Mouse (Mus musculus): ENCODE measurements around the gene Pnpla6.

Gene Pnpla6

DNA sequence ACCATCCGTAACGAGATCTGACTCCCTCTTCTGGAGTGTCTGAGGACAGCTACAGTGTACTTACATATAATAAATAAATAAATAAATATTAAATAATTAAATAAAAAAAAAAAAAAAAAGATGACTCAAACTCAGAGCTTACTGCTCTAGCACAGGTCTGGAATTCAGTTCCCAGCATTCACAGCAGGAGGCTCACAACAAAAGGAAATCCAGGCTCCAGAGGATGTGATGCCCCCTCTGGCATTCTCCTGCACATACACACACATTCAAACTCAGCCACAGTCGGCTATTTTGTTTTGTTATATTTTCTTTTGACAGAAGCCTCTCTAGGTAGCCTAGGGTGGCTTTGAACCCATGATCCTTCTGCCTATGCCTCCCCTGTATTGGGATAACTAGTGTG, 66.8 kb downstream of the Pnpla6 start:
- CTCF ChIA-PET = interaction anchor here in 3 of 4 experiments (0.6 to 0.9 kb wide), 5 partner anchors 11 to 90 kb away, joined by 3 to 5 read pairs (median 3); no protein-coding TSS in a partner anchor
- POLR2A ChIA-PET = interaction anchor here in 3 of 4 experiments (0.7 to 5.0 kb wide), 7 partner anchors 10 to 66 kb away, joined by 3 to 71 read pairs (median 19); partner anchors contain the start of gene C330021F23Rik (in 1 of the 3)

DNA sequence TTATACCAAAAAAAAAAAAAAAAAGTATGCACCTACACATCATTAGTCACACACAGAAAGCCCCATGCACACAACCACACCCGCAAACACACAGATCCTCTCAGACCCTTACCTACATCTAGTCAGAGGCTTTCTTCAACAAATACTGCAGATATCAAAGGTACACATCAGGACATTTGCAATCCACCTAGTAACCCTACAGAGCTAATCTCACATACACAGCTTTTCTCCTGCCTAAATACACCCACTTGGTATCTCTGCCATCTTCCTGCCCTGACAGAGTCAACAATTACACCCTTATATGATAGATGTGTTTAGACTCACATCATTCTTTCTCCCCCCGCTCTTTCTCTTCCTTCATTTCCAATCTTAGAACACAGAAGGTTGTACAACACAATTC, 71.3 kb downstream of the Pnpla6 start:
- ChIA-PET CTCF (interaction anchor here in 1 of 4 experiments (1.3 to 2.9 kb wide), 2 partner anchors 9 to 90 kb away, joined by 3 to 10 read pairs; partner anchors contain the start of gene Trappc5), POLR2A (interaction anchor here in 3 of 4 experiments (0.5 to 4.4 kb wide), 9 partner anchors 8 to 111 kb away, joined by 3 to 71 read pairs (median 20); partner anchors contain the start of genes C330021F23Rik (in 2 of the 3) and Retn (in 1 of the 3))

GRCm38 (mm10) chr8:3586993-3587390, 71.8 kb downstream of the Pnpla6 start, which contains the start of gene Camsap3:
Gene Camsap3 (plus strand): TSS chr8:3587293.
- ChIA-PET POLR2A (interaction anchor here (0.5 to 4.4 kb wide), 51 partner anchors 8 to 199 kb away, joined by 3 to 71 read pairs (median 4); partner anchors contain the start of genes C330021F23Rik (in 3 of the 4), Mcoln1 (in 3 of the 4), Fcor (in 1 of the 4) and Pet100 (in 1 of the 4)), CTCF (interaction anchor here in 3 of 4 experiments (0.7 to 2.9 kb wide), 7 partner anchors 9 to 89 kb away, joined by 3 to 10 read pairs (median 5); partner anchors contain the start of gene Trappc5 (in 2 of the 3))

GRCm38 (mm10) chr8:3587391-3588257, 72.4 kb downstream of the Pnpla6 start:
- ChIA-PET POLR2A (interaction anchor here (0.6 to 4.4 kb wide), 69 partner anchors 8 to 545 kb away, joined by 3 to 71 read pairs (median 4); partner anchors contain the start of genes C330021F23Rik (in 3 of the 4), Mcoln1 (in 3 of the 4), Pet100 (in 3 of the 4) and Xab2 (in 3 of the 4)), CTCF (interaction anchor here in 3 of 4 experiments (0.6 to 2.9 kb wide), 13 partner anchors 10 to 149 kb away, joined by 3 to 10 read pairs (median 5); partner anchors contain the start of genes Trappc5 (in 2 of the 3) and Fcor (in 1 of the 3))

DNA sequence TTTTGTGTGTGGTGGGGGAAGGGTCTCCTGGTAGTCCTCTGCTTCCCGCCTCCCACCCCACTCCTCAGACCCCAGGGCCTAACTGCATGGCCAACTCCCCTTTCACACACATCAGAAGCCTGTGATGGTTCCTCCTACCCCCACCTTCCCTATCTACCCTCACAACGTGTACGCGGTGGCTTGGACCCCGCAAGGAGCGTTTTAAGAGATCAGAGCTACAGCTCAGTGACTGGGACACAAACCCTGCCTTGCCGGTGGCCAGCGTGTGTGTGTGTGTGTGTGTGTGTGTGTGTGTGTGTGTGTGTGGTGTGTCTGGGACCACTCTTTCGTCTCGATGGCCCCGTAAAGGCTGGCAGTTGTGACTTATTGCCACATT, 73.1 kb downstream of the Pnpla6 start:
- ChIA-PET CTCF (interaction anchor here in 3 of 4 experiments (0.6 to 2.9 kb wide), 9 partner anchors 9 to 149 kb away, joined by 3 to 10 read pairs (median 4); partner anchors contain the start of genes Trappc5 (in 2 of the 3) and Fcor (in 1 of the 3)), POLR2A (interaction anchor here (0.6 to 4.4 kb wide), 50 partner anchors 9 to 93 kb away, joined by 3 to 71 read pairs (median 5); partner anchors contain the start of genes Pet100 (in 3 of the 4), Xab2 (in 3 of the 4), C330021F23Rik (in 2 of the 4) and Pnpla6 (in 2 of the 4))

DNA sequence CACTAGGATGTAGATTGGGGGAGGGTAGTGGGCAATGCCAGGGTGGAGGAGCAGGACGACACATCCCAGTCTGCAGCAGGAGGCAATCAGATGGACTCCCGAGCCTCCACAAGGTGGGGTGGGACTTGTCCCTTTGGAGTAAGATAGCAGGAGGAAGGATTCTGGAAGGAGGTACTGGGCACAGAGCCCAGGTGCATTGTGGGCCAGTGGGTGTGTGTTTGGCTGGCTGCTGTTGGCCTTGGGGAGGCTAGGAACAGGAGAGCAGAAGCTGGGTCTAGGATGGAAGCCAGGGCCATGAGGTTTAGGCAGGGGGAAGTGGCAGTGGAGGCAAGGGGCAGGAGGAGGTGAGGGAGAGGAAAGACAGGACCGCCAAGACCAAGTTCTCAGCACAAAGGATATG, 78.3 kb downstream of the Pnpla6 start:
- ChIA-PET POLR2A (interaction anchor here in 2 of 4 experiments (0.6 to 1.4 kb wide), 4 partner anchors 14 to 79 kb away, joined by 3 to 4 read pairs (median 3); no protein-coding TSS in a partner anchor), CTCF (no interaction called here)
